Mouse (Mus musculus) forebrain, embryonic 10.5 days (tissue): ENCODE measurements around the gene Vipas39. TPM values are rescaled to one million over a fixed set of nuclear protein-coding genes. Genes with fewer than 3 reads are reported as not detected.
"Not testable (repeated sequence)": the region's sequence is repeated elsewhere in the genome, so short reads cannot be mapped to it uniquely, and the experiment has no call there.

Experiments
- DNase-seq: peaks from one replicate; pipeline ENCODE4 v3.0.0-alpha.2; 2017; ENCODE audit warnings: low spot score; ENCODE audit errors: extremely low spot score
- H3K27ac ChIP-seq: fragments of 300-500 bp; sonication (generic); 2 replicates; pipeline ENCODE4 v1.5.1; 2016; ENCODE audit warnings: mild to moderate bottlenecking
- H3K27me3 ChIP-seq: fragments of 300-500 bp; sonication (generic); 2 replicates; pipeline ENCODE4 v1.6.1; 2016; ENCODE audit warnings: mild to moderate bottlenecking; ENCODE audit not compliant: poor library complexity, severe bottlenecking
- H3K36me3 ChIP-seq: fragments of 300-500 bp; sonication (generic); replicated peaks from 2 replicates; pipeline ENCODE4 v1.6.1; 2016; ENCODE audit warnings: mild to moderate bottlenecking, moderate library complexity
- H3K4me1 ChIP-seq: fragments of 300-500 bp; sonication (generic); 2 replicates; pipeline ENCODE4 v1.6.1; 2016
- H3K4me3 ChIP-seq: fragments of 300-500 bp; sonication (generic); 2 replicates; pipeline ENCODE4 v1.5.1; 2016; ENCODE audit warnings: mild to moderate bottlenecking, moderate library complexity
- H3K9me3 ChIP-seq: fragments of 300-500 bp; sonication (generic); 2 replicates; pipeline ENCODE4 v1.6.1; 2016; ENCODE audit warnings: mild to moderate bottlenecking, moderate library complexity
- WGBS: fragments of 180-500 bp; shearing (Covaris S2); methylation state at CpG from one replicate; pipeline ENCODE4 v1.1.7; 2016; 5-methylcytosine and 5-hydroxymethylcytosine counted together
- microRNA-seq: library from miRNA; unstranded; fragments of <30 nt; microRNA quantifications from one replicate; pipeline ENCODE4, GENCODE M21; 2017
- polyA plus RNA-seq: library from polyadenylated mRNA; unstranded; fragments of >200 nt; fragmentation: Nextera tagmentation; extraction: Ambion mirVana; gene quantifications from 2 replicates; pipeline ENCODE4 v1.2.1, GENCODE M21; 2016

The Vipas39 gene
- polyA plus RNA-seq, 1 experiment from 2014 or later: 54.1 TPM

DNA sequence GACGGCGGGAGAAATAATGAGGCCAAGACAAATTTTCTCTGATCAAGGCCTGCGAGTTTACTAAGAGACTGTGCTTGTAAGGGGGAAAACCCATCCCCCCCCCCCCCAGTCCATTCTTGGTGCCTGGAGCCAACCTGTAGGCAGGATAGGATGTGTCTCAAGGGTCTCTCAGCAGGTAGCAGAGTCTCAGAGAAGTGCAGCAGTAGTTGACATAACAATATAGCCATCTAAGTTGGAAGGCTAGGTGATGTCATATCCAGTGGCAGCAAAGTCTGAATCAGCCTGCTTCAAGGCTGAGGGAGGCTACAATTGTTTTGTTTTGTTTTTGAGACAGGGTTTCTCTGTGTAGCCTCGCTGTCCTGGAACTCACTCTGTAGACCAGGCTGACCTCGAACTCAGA lies 60.3 kb downstream of the Vipas39 start:
- H3K9me3 ChIP-seq, H3K4me1 ChIP-seq, H3K27me3 ChIP-seq, H3K4me3 ChIP-seq, H3K27ac ChIP-seq, H3K36me3 ChIP-seq, DNase-seq: not testable (repeated sequence)
- 90% methylated on average over 5 of the region's 5 CpGs for WGBS

- Histone ChIP-seq H3K9me3 (no peaks in the 10 kb centered on the region), H3K36me3 (no peaks in the 10 kb centered on the region), H3K27me3 (no peaks in the 10 kb centered on the region; the same call in 1 of the 2 replicates), H3K4me1 (peaks cover 23% of the 10 kb centered on the region), H3K27ac (no peak overlapping the region), H3K4me3 (no peak overlapping the region)
- DNase-seq: no peak
- 73% methylated on average over 5 of the region's 5 CpGs for WGBS
Measured at GRCm38 (mm10) chr12:87201694-87202093, 64.4 kb downstream of the Vipas39 start.

GRCm38 (mm10) chr12:87199973-87200586 lies 66.0 kb downstream of the Vipas39 start, which contains the start of gene Tmed8:
Tmed8 (minus strand) TSS chr12:87200454.
- no peaks in the 10 kb centered on the region for H3K36me3 ChIP-seq
- H3K27me3 ChIP-seq: no peaks in the 10 kb centered on the region; the same call in 1 of the 2 replicates
- H3K4me1 ChIP-seq: peaks cover 23% of the 10 kb centered on the region
- WGBS: under 1% methylated on average over 69 of the region's 70 CpGs
- no peaks in the 10 kb centered on the region for H3K9me3 ChIP-seq
- H3K27ac ChIP-seq: peak within 1 kb of the TSS; percentile 92
- H3K4me3 ChIP-seq: peak within 1 kb of the TSS; percentile 93
- peak; percentile 88 for DNase-seq

DNA sequence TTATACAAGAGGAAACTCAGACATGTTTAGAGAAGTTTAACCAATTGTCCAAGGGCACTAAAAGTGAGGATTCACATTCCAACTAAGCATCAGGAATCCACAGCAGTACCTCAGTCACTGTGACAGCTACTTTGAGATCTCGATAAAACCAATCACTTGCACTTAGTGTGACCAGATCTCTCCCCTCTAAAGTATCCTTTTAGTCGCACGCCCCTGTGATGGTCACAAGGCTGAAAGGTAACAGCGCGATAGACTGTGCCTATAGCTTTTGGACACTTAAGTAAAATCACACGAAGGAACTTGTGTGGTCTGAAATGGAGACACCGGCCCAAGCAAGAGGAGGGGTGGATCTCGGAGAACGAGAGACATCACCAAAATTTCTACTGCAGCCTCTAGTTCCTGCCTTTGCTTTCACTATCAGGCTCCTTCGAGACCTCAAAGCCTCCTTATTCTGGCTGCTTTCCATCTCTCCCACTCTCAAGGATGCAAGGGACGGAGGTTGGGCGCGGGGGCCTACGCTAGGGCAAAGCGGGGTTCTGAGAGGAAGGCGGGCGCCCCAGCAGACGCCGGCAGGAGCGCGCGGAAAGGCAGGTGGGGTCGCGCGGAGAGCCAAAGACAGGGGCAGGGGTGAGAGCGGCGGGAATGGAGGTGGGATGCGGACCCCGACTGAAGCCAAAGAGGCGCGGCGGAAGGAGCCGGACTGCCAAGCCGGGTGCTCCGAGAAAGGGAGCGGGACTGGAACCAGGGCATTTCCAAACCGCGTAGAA lies 66.7 kb downstream of the Vipas39 start, which contains the start of gene Samd15:
Samd15 (plus strand) TSS at position 518 of the 767 bp plus-strand sequence.
- under 1% methylated on average over 38 of the region's 38 CpGs for WGBS
- Histone ChIP-seq H3K4me1 (peaks cover 23% of the 10 kb centered on the region), H3K36me3 (no peaks in the 10 kb centered on the region), H3K27ac (peak within 1 kb of the TSS; percentile 92), H3K9me3 (no peaks in the 10 kb centered on the region), H3K4me3 (peak within 1 kb of the TSS; percentile 93), H3K27me3 (no peaks in the 10 kb centered on the region; the same call in 1 of the 2 replicates)
- peak; percentile 62 for DNase-seq

GRCm38 (mm10) chr12:87198792-87199191 lies 67.3 kb downstream of the Vipas39 start:
- DNase-seq: no peak
- Histone ChIP-seq H3K4me1 (peaks cover 23% of the 10 kb centered on the region), H3K9me3 (no peaks in the 10 kb centered on the region), H3K27ac (no peak overlapping the region), H3K27me3 (no peaks in the 10 kb centered on the region; the same call in 1 of the 2 replicates), H3K36me3 (no peaks in the 10 kb centered on the region), H3K4me3 (peak overlapping the region; percentile 93)
- WGBS: 57% methylated on average over 6 of the region's 6 CpGs

DNA sequence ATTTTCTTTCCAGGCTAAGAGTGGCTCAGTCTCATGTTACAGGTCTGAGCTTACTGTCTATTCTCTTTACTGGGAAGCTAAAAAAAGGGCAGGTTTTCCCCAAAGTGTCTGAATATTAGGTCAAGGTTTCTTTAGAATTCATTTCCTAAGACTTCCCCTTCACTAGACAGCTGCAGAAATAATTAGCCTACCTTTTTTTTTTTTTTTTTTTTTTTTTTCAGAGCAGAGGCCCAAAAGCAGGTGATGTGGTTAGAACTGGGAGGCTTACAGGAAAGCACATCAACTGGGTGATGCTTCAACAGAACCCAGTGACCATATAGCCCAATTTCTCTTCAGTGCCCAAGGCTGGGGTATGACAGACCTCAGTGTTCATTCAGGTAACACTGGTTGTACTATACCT lies 69.7 kb downstream of the Vipas39 start:
- Histone ChIP-seq H3K4me3 (no peak overlapping the region), H3K27me3 (no peaks in the 10 kb centered on the region; the same call in 1 of the 2 replicates), H3K9me3 (no peaks in the 10 kb centered on the region), H3K36me3 (no peaks in the 10 kb centered on the region), H3K27ac (no peak overlapping the region), H3K4me1 (peaks cover 28% of the 10 kb centered on the region)
- DNase-seq: no peak

- no peak overlapping the region for H3K27ac ChIP-seq
- no peaks in the 10 kb centered on the region for H3K27me3 ChIP-seq
- no peak for DNase-seq
- no peaks in the 10 kb centered on the region for H3K36me3 ChIP-seq
- WGBS: 86% methylated on average over 1 of the region's 1 CpGs
- H3K4me3 ChIP-seq: no peak overlapping the region
- H3K9me3 ChIP-seq: no peaks in the 10 kb centered on the region
- peaks cover 24% of the 10 kb centered on the region for H3K4me1 ChIP-seq
Measured at GRCm38 (mm10) chr12:87195069-87195468, 71.0 kb downstream of the Vipas39 start.

DNA sequence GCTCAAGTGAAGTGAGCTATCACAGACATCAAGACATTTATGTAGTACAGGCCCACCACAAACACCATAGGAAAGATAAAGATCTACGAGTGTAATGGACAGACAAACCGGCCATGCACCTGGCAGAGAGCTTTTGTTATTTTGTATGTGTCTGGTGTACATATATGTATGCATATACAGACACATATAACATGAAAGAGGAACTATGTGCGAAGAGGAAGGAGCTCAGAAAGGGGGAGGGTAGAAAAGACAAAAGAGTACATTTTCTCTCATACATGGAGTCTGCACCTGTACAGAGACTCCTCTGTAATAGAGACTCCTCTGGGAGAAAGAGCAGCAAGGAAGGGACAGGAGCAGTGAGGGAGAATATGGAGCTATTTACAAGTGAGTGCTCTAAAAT lies 73.0 kb downstream of the Vipas39 start:
- H3K9me3 ChIP-seq: no peaks in the 10 kb centered on the region
- no peak overlapping the region for H3K27ac ChIP-seq
- DNase-seq: no peak
- H3K4me3 ChIP-seq: no peak overlapping the region
- WGBS: 97% methylated on average over 3 of the region's 3 CpGs
- 0 out of 2 replicates have a peak, but pooled peaks cover 3% of the 10 kb centered on the region for H3K36me3 ChIP-seq
- no peaks in the 10 kb centered on the region for H3K27me3 ChIP-seq
- H3K4me1 ChIP-seq: peaks cover 7% of the 10 kb centered on the region

Small RNA genes within 50 kb of the gene (microRNA-seq; reads per million reads assigned to microRNA genes)
- gene Gm47293: not detected

Other genes starting within 250 kb of the Vipas39 start
- gene Tmem63c, start 244.9 kb downstream of the Vipas39 start, polyA plus RNA-seq: 0.15 TPM in 1 of 2 replicates, not detected in the other
- gene Ngb, start 163.7 kb downstream of the Vipas39 start, polyA plus RNA-seq: 0.29 and 0.31 TPM in 2 replicates
- gene Gstz1, start 119.1 kb downstream of the Vipas39 start, polyA plus RNA-seq: 28.5 TPM in 2 replicates
- 15.5 and 16.6 TPM in 2 replicates for gene Pomt2, start 118.3 kb downstream of the Vipas39 start, polyA plus RNA-seq
- 1.7 and 2.0 TPM in 2 replicates for gene Samd15, start 66.5 kb downstream of the Vipas39 start, polyA plus RNA-seq
- 3.5 and 3.7 TPM in 2 replicates for gene Tmed8, start 65.8 kb downstream of the Vipas39 start, polyA plus RNA-seq
- gene Noxred1, start 27.5 kb downstream of the Vipas39 start, polyA plus RNA-seq: 0.46 and 0.84 TPM in 2 replicates
- gene Ahsa1, start 223 bp upstream of the Vipas39 start, polyA plus RNA-seq: 279 and 280 TPM in 2 replicates
- gene Ism2, start 33.4 kb upstream of the Vipas39 start, polyA plus RNA-seq: 0.63 and 1.8 TPM in 2 replicates
- gene Sptlc2, start 122.1 kb upstream of the Vipas39 start, polyA plus RNA-seq: 51.4 and 56.1 TPM in 2 replicates
- 319 and 328 TPM in 2 replicates for gene Slirp, start 177.6 kb upstream of the Vipas39 start, polyA plus RNA-seq
- gene Alkbh1, start 177.8 kb upstream of the Vipas39 start, polyA plus RNA-seq: 63.1 and 71.7 TPM in 2 replicates
- gene Snw1, start 206.0 kb upstream of the Vipas39 start, polyA plus RNA-seq: 167 and 169 TPM in 2 replicates
- gene Gm5788, start 228.5 kb upstream of the Vipas39 start, polyA plus RNA-seq: not detected in 2 replicates
- not detected in 2 replicates for gene Gm8300, start 248.1 kb upstream of the Vipas39 start, polyA plus RNA-seq